Mouse (Mus musculus) spleen, adult 2 months (tissue): ENCODE data around the gene Klra2. TPM values are rescaled to one million over a fixed set of nuclear protein-coding genes. Genes with fewer than 3 reads are reported as not detected.

Source experiments
- DNase-seq, 2 experiments: peaks; one replicate each; pipeline versions ENCODE4 v3.0.0 to v3.0.0-alpha.2; 2012 to 2021; ENCODE audit warnings: low spot score in 2 of 2, low read depth in 1 of 2
- H3K27ac ChIP-seq: fragments of 200-500 bp; 2 replicates; pipeline ENCODE4 v1.5.1; 2012; ENCODE audit warnings: low read length, inconsistent platforms; ENCODE audit not compliant: insufficient read depth
- H3K27me3 ChIP-seq: fragments of 200-500 bp; 2 replicates; pipeline ENCODE4 v1.6.1; 2012; ENCODE audit warnings: mild to moderate bottlenecking, moderate library complexity, low read length, inconsistent platforms; ENCODE audit not compliant: control insufficient read depth, insufficient read depth
- H3K36me3 ChIP-seq: fragments of 200-500 bp; 2 replicates; pipeline ENCODE4 v1.6.1; 2012; ENCODE audit warnings: mild to moderate bottlenecking, low read length, inconsistent platforms; ENCODE audit not compliant: control insufficient read depth, insufficient read depth
- H3K4me1 ChIP-seq: fragments of 200-500 bp; 2 replicates; pipeline ENCODE4 v1.6.1; 2011; ENCODE audit warnings: inconsistent platforms; ENCODE audit not compliant: control insufficient read depth, insufficient read depth, insufficient read length
- H3K4me3 ChIP-seq: fragments of 200-500 bp; 2 replicates; pipeline ENCODE4 v1.5.1; 2011; ENCODE audit warnings: mild to moderate bottlenecking, inconsistent platforms; ENCODE audit not compliant: insufficient read depth, insufficient read length; ENCODE audit errors: extremely low read depth
- CTCF ChIP-seq: fragments of 200-500 bp; IDR thresholded peaks from 2 replicates; pipeline ENCODE4 v1.5.1; 2011; ENCODE audit warnings: mild to moderate bottlenecking, inconsistent platforms; ENCODE audit not compliant: insufficient read depth, insufficient read length, insufficient replicate concordance; ENCODE audit errors: extremely low read depth
- POLR2A ChIP-seq: fragments of 200-500 bp; IDR thresholded peaks from 2 replicates; pipeline ENCODE4 v1.6.1; 2011; ENCODE audit warnings: low read depth, low read length, inconsistent platforms
- WGBS: fragments of 180-500 bp; shearing (Covaris S2); methylation state at CpG from one replicate; pipeline ENCODE4 v1.1.7; 2018; 5-methylcytosine and 5-hydroxymethylcytosine counted together
- polyA plus RNA-seq: library from polyadenylated mRNA; depleted of rRNA; stranded (reverse); fragments of >200 nt; gene quantifications from 2 replicates; pipeline ENCODE4 v1.2.3, GENCODE M21; 2012

The Klra2 gene
- polyA plus RNA-seq, 1 experiment = 0.23 TPM

GRCm38 (mm10) chr6:131276659-131277058 lies 29.5 kb upstream of the Klra2 start:
- TF ChIP-seq POLR2A (no peak), CTCF (no peak)
- Histone ChIP-seq H3K27ac (no peak overlapping the region), H3K4me3 (no peak overlapping the region), H3K4me1 (no peaks in the 10 kb centered on the region), H3K36me3 (peaks cover 2% of the 10 kb centered on the region; the same call in 1 of the 2 replicates), H3K27me3 (no peaks in the 10 kb centered on the region)
- WGBS = 70% methylated on average over 4 of the region's 4 CpGs
- DNase-seq = no peak

- H3K27me3 ChIP-seq = no peaks in the 10 kb centered on the region
- H3K4me3 ChIP-seq = no peak overlapping the region
- no peaks in the 10 kb centered on the region for H3K4me1 ChIP-seq
- WGBS = 90% methylated on average over 1 of the region's 1 CpGs
- no peak overlapping the region for H3K27ac ChIP-seq
- peaks cover under 1% of the 10 kb centered on the region; the same call in 1 of the 2 replicates for H3K36me3 ChIP-seq
- DNase-seq = no peak
- no peak for TF ChIP-seq POLR2A
- TF ChIP-seq CTCF = no peak
These were observed 25.1 kb upstream of the Klra2 start for GRCm38 (mm10) chr6:131272311-131272710.

- Histone ChIP-seq H3K36me3 (no peaks in the 10 kb centered on the region), H3K4me3 (no peak overlapping the region), H3K27ac (no peak overlapping the region), H3K27me3 (no peaks in the 10 kb centered on the region), H3K4me1 (no peaks in the 10 kb centered on the region)
- TF ChIP-seq CTCF (no peak), POLR2A (no peak)
- WGBS = 63% methylated on average over 1 of the region's 1 CpGs
- DNase-seq = no peak
These were observed 23.1 kb upstream of the Klra2 start for GRCm38 (mm10) chr6:131270312-131270711.

GRCm38 (mm10) chr6:131269599-131269998 lies 22.4 kb upstream of the Klra2 start:
- Histone ChIP-seq H3K27me3 (no peaks in the 10 kb centered on the region), H3K4me3 (no peak overlapping the region), H3K27ac (no peak overlapping the region), H3K36me3 (no peaks in the 10 kb centered on the region), H3K4me1 (no peaks in the 10 kb centered on the region)
- no peak for TF ChIP-seq POLR2A
- no peak for TF ChIP-seq CTCF
- no peak for DNase-seq
- 40% methylated on average over 2 of the region's 2 CpGs for whole genome bisulfite sequencing

- 69% methylated on average over 5 of the region's 5 CpGs for WGBS
- TF ChIP-seq POLR2A (no peak), CTCF (no peak)
These were observed 17.0 kb upstream of the Klra2 start for GRCm38 (mm10) chr6:131264175-131264574.

GRCm38 (mm10) chr6:131262778-131263177 lies 15.6 kb upstream of the Klra2 start:
- H3K27ac ChIP-seq = no peak overlapping the region
- H3K36me3 ChIP-seq = no peaks in the 10 kb centered on the region
- H3K27me3 ChIP-seq = no peaks in the 10 kb centered on the region
- no peak for DNase-seq
- no peak overlapping the region for H3K4me3 ChIP-seq
- WGBS = 59% methylated on average over 3 of the region's 3 CpGs
- TF ChIP-seq POLR2A (no peak), CTCF (no peak)
- H3K4me1 ChIP-seq = no peaks in the 10 kb centered on the region

More at GRCm38 (mm10) chr6:131264175-131264574, 17.0 kb upstream of the Klra2 start:
- Histone ChIP-seq H3K4me3 (no peak overlapping the region), H3K27me3 (no peaks in the 10 kb centered on the region), H3K36me3 (no peaks in the 10 kb centered on the region), H3K4me1 (no peaks in the 10 kb centered on the region), H3K27ac (no peak overlapping the region)
- DNase-seq = no peak

GRCm38 (mm10) chr6:131262009-131262408 lies 14.8 kb upstream of the Klra2 start:
- H3K36me3 ChIP-seq = no peaks in the 10 kb centered on the region
- no peak for DNase-seq
- 66% methylated on average over 3 of the region's 3 CpGs for WGBS
- no peaks in the 10 kb centered on the region for H3K27me3 ChIP-seq
- no peaks in the 10 kb centered on the region for H3K4me1 ChIP-seq
- TF ChIP-seq CTCF (no peak), POLR2A (no peak)
- no peak overlapping the region for H3K27ac ChIP-seq
- H3K4me3 ChIP-seq = no peak overlapping the region
